Mouse (Mus musculus): ENCODE data around the gene Ciz1. TPM values are rescaled to one million over a fixed set of nuclear protein-coding genes. Genes with fewer than 3 reads are reported as not detected.
"Not testable (repeated sequence)": the region's sequence is repeated elsewhere in the genome, so short reads cannot be mapped to it uniquely, and the experiment has no call there.

The Ciz1 gene
- polyA plus RNA-seq, 1 experiment from 2014 or later = 38.9 TPM

- H3K9ac ChIP-seq = 0 out of 2 replicates have a peak overlapping the region, but pooled peaks have one; percentile 83
- no peaks in the 10 kb centered on the region for H3K9me3 ChIP-seq
- no peaks in the 10 kb centered on the region for H3K36me3 ChIP-seq
- ATAC-seq = peak; percentile 59
- no peaks in the 10 kb centered on the region for H3K27me3 ChIP-seq (replicated peaks)
- peak overlapping the region; percentile 69; the same call in 1 of the 2 replicates for H3K4me3 ChIP-seq (replicated peaks)
- peak overlapping the region; percentile 92 for H3K4me2 ChIP-seq (replicated peaks)
- H3K27ac ChIP-seq = peak overlapping the region; percentile 86
- H3K4me1 ChIP-seq (replicated peaks) = peaks cover 27% of the 10 kb centered on the region
- 41% methylated on average over 6 of the region's 6 CpGs for WGBS
These were observed 1.7 kb downstream of the Ciz1 start for GRCm38 (mm10) chr2:32353836-32354235.

GRCm38 (mm10) chr2:32354336-32354895 is 2.3 kb downstream of the Ciz1 start:
- Histone ChIP-seq H3K27ac (peak overlapping the region; percentile 86), H3K4me2 (replicated peaks) (peak overlapping the region; percentile 92), H3K4me3 (replicated peaks) (no peak overlapping the region), H3K9me3 (no peaks in the 10 kb centered on the region), H3K36me3 (no peaks in the 10 kb centered on the region), H3K4me1 (replicated peaks) (peaks cover 27% of the 10 kb centered on the region), H3K27me3 (replicated peaks) (no peaks in the 10 kb centered on the region), H3K9ac (no peak overlapping the region)
- WGBS = 64% methylated on average over 3 of the region's 3 CpGs
- ATAC-seq = peak; percentile 59

- no peaks in the 10 kb centered on the region for H3K27me3 ChIP-seq (replicated peaks)
- no peaks in the 10 kb centered on the region for H3K36me3 ChIP-seq
- H3K27ac ChIP-seq = no peak overlapping the region
- H3K4me2 ChIP-seq (replicated peaks) = no peak overlapping the region
- ATAC-seq = no peak
- 70% methylated on average over 10 of the region's 10 CpGs for WGBS
- no peak overlapping the region for H3K9ac ChIP-seq
- H3K4me3 ChIP-seq (replicated peaks) = no peak overlapping the region
- H3K9me3 ChIP-seq = no peaks in the 10 kb centered on the region
- H3K4me1 ChIP-seq (replicated peaks) = peaks cover 22% of the 10 kb centered on the region
These were observed 4.1 kb downstream of the Ciz1 start for GRCm38 (mm10) chr2:32356216-32356615.

- Histone ChIP-seq H3K4me3 (replicated peaks) (no peak overlapping the region), H3K36me3 (no peaks in the 10 kb centered on the region), H3K4me1 (replicated peaks) (peaks cover 14% of the 10 kb centered on the region), H3K27me3 (replicated peaks) (no peaks in the 10 kb centered on the region), H3K27ac (no peak overlapping the region), H3K9ac (no peak overlapping the region), H3K4me2 (replicated peaks) (no peak overlapping the region), H3K9me3 (no peaks in the 10 kb centered on the region)
- 62% methylated on average over 3 of the region's 3 CpGs for WGBS
- no peak for ATAC-seq
These were observed 5.6 kb downstream of the Ciz1 start for GRCm38 (mm10) chr2:32357710-32358109.

GRCm38 (mm10) chr2:32358381-32358780 is 6.3 kb downstream of the Ciz1 start:
- Histone ChIP-seq H3K4me1 (replicated peaks) (peaks cover 12% of the 10 kb centered on the region), H3K9me3 (no peaks in the 10 kb centered on the region), H3K4me3 (replicated peaks) (no peak overlapping the region), H3K27me3 (replicated peaks) (no peaks in the 10 kb centered on the region), H3K27ac (no peak overlapping the region), H3K9ac (no peak overlapping the region), H3K4me2 (replicated peaks) (no peak overlapping the region), H3K36me3 (no peaks in the 10 kb centered on the region)
- no peak for ATAC-seq
- WGBS = 59% methylated on average over 10 of the region's 10 CpGs

GRCm38 (mm10) chr2:32360741-32361140 is 8.6 kb downstream of the Ciz1 start:
- peak overlapping the region; percentile 75 for H3K27ac ChIP-seq
- H3K4me1 ChIP-seq (replicated peaks) = peaks cover 23% of the 10 kb centered on the region
- no peaks in the 10 kb centered on the region for H3K9me3 ChIP-seq
- no peak overlapping the region for H3K9ac ChIP-seq
- peak overlapping the region; percentile 39 for H3K4me3 ChIP-seq (replicated peaks)
- 4% methylated on average over 14 of the region's 14 CpGs for WGBS
- ATAC-seq = peak; percentile 23
- H3K27me3 ChIP-seq (replicated peaks) = no peaks in the 10 kb centered on the region
- 0 out of 2 replicates have a peak, but pooled peaks cover 9% of the 10 kb centered on the region for H3K36me3 ChIP-seq
- H3K4me2 ChIP-seq (replicated peaks) = peak overlapping the region; percentile 87

- peak; percentile 78 for ATAC-seq
- H3K36me3 ChIP-seq = 0 out of 2 replicates have a peak, but pooled peaks cover 9% of the 10 kb centered on the region
These were observed 9.3 kb downstream of the Ciz1 start for GRCm38 (mm10) chr2:32361437-32361836.

GRCm38 (mm10) chr2:32362274-32362673 is 10.1 kb downstream of the Ciz1 start:
- ATAC-seq; H3K27me3 ChIP-seq (replicated peaks); H3K9me3 ChIP-seq: not testable (repeated sequence)
- WGBS = 33% methylated on average over 5 of the region's 5 CpGs
- peak overlapping the region; percentile 85 for H3K4me2 ChIP-seq (replicated peaks)
- H3K4me3 ChIP-seq (replicated peaks) = peak overlapping the region; percentile 76
- peak overlapping the region; percentile 82 for H3K9ac ChIP-seq
- H3K27ac ChIP-seq = peak overlapping the region; percentile 95; the same call in 1 of the 2 replicates
- H3K36me3 ChIP-seq = peaks cover 14% of the 10 kb centered on the region; the same call in 1 of the 2 replicates
- peaks cover 23% of the 10 kb centered on the region for H3K4me1 ChIP-seq (replicated peaks)

More at GRCm38 (mm10) chr2:32361437-32361836, 9.3 kb downstream of the Ciz1 start:
- Histone ChIP-seq H3K9ac (peak overlapping the region; percentile 61), H3K4me2 (replicated peaks) (peak overlapping the region; percentile 87), H3K4me3 (replicated peaks) (peak overlapping the region; percentile 39), H3K9me3 (no peaks in the 10 kb centered on the region), H3K27me3 (replicated peaks) (no peaks in the 10 kb centered on the region), H3K4me1 (replicated peaks) (peaks cover 23% of the 10 kb centered on the region), H3K27ac (peak overlapping the region; percentile 75)
- WGBS = 2% methylated on average over 24 of the region's 24 CpGs

GRCm38 (mm10) chr2:32362817-32363340 is 10.8 kb downstream of the Ciz1 start:
- H3K4me2 ChIP-seq (replicated peaks) = peak overlapping the region; percentile 85
- no peaks in the 10 kb centered on the region for H3K27me3 ChIP-seq (replicated peaks)
- peak overlapping the region; percentile 82 for H3K9ac ChIP-seq
- WGBS = under 1% methylated on average over 53 of the region's 53 CpGs
- peaks cover 16% of the 10 kb centered on the region; the same call in 1 of the 2 replicates for H3K36me3 ChIP-seq
- peaks cover 23% of the 10 kb centered on the region for H3K4me1 ChIP-seq (replicated peaks)
- ATAC-seq = peak; percentile 90
- H3K4me3 ChIP-seq (replicated peaks) = peak overlapping the region; percentile 76
- H3K27ac ChIP-seq = peak overlapping the region; percentile 95
- no peaks in the 10 kb centered on the region for H3K9me3 ChIP-seq

GRCm38 (mm10) chr2:32363376-32364106 is 11.4 kb downstream of the Ciz1 start:
- Histone ChIP-seq H3K9ac (peak overlapping the region; percentile 82), H3K27ac (peak overlapping the region; percentile 95), H3K4me1 (replicated peaks) (peaks cover 23% of the 10 kb centered on the region), H3K4me2 (replicated peaks) (peak overlapping the region; percentile 85), H3K9me3 (no peaks in the 10 kb centered on the region), H3K27me3 (replicated peaks) (no peaks in the 10 kb centered on the region), H3K4me3 (replicated peaks) (peak overlapping the region; percentile 76), H3K36me3 (peaks cover 16% of the 10 kb centered on the region; the same call in 1 of the 2 replicates)
- peak; percentile 75 for ATAC-seq
- WGBS = 9% methylated on average over 19 of the region's 19 CpGs

- H3K4me2 ChIP-seq (replicated peaks) = peak overlapping the region; percentile 85
- H3K27ac ChIP-seq = no peak overlapping the region
- H3K9ac ChIP-seq = peak overlapping the region; percentile 82; the same call in 1 of the 2 replicates
- H3K36me3 ChIP-seq = peaks cover 16% of the 10 kb centered on the region; the same call in 1 of the 2 replicates
- peak overlapping the region; percentile 76 for H3K4me3 ChIP-seq (replicated peaks)
- H3K9me3 ChIP-seq = no peaks in the 10 kb centered on the region
- 74% methylated on average over 8 of the region's 8 CpGs for WGBS
- no peaks in the 10 kb centered on the region for H3K27me3 ChIP-seq (replicated peaks)
- H3K4me1 ChIP-seq (replicated peaks) = peaks cover 23% of the 10 kb centered on the region
- no peak for ATAC-seq
These were observed 12.0 kb downstream of the Ciz1 start for GRCm38 (mm10) chr2:32364121-32364520.

- WGBS = 95% methylated on average over 5 of the region's 5 CpGs
- Histone ChIP-seq H3K9ac (no peak overlapping the region), H3K36me3 (peaks cover 41% of the 10 kb centered on the region), H3K27ac (no peak overlapping the region), H3K27me3 (replicated peaks) (no peaks in the 10 kb centered on the region), H3K4me1 (replicated peaks) (peaks cover 11% of the 10 kb centered on the region), H3K9me3 (no peaks in the 10 kb centered on the region), H3K4me3 (replicated peaks) (no peak overlapping the region), H3K4me2 (replicated peaks) (no peak overlapping the region)
- no peak for ATAC-seq
These were observed 15.2 kb downstream of the Ciz1 start for GRCm38 (mm10) chr2:32367315-32367714.

Data from intestine, embryonic 15.5 days (tissue).